Mouse (Mus musculus) midbrain, embryonic 12.5 days (tissue): ENCODE data around the gene Anxa1. TPM values are rescaled to one million over a fixed set of nuclear protein-coding genes. Genes with fewer than 3 reads are reported as not detected.

Experiments
- ATAC-seq: fragments of 200-750 bp; cut with Nextera tagmentation; 2 replicates; pipeline ENCODE4 v1.8.0; 2017; ENCODE audit warnings: low read depth, moderate TSS enrichment, moderate library complexity; ENCODE audit not compliant: low FRiP score
- H3K27ac ChIP-seq: fragments of 300-500 bp; sonication (generic); replicated peaks from 2 replicates; pipeline ENCODE4 v1.5.1; 2016; ENCODE audit warnings: mild to moderate bottlenecking
- H3K27me3 ChIP-seq: fragments of 300-500 bp; sonication (generic); 2 replicates; pipeline ENCODE4 v1.6.1; 2016; ENCODE audit warnings: mild to moderate bottlenecking
- H3K36me3 ChIP-seq: fragments of 300-500 bp; sonication (generic); 2 replicates; pipeline ENCODE4 v1.6.1; 2016
- H3K4me1 ChIP-seq: fragments of 300-500 bp; sonication (generic); 2 replicates; pipeline ENCODE4 v1.6.1; 2016
- H3K4me2 ChIP-seq: fragments of 300-500 bp; sonication (generic); replicated peaks from 2 replicates; pipeline ENCODE4 v1.6.1; 2016; ENCODE audit warnings: mild to moderate bottlenecking, moderate library complexity
- H3K4me3 ChIP-seq: fragments of 300-500 bp; sonication (generic); 2 replicates; pipeline ENCODE4 v1.5.1; 2016; ENCODE audit warnings: mild to moderate bottlenecking
- H3K9ac ChIP-seq: fragments of 300-500 bp; sonication (generic); replicated peaks from 2 replicates; pipeline ENCODE4 v1.6.1; 2016; ENCODE audit warnings: mild to moderate bottlenecking, moderate library complexity
- H3K9me3 ChIP-seq: fragments of 300-500 bp; sonication (generic); 2 replicates; pipeline ENCODE4 v1.6.1; 2016; ENCODE audit warnings: mild to moderate bottlenecking
- WGBS: fragments of 180-500 bp; shearing (Covaris S2); methylation state at CpG from one replicate; pipeline ENCODE4 v1.1.7; 2016; 5-methylcytosine and 5-hydroxymethylcytosine counted together
- polyA plus RNA-seq: library from polyadenylated mRNA; unstranded; fragments of >200 nt; fragmentation: Nextera tagmentation; extraction: Ambion mirVana; gene quantifications from 2 replicates; pipeline ENCODE4 v1.2.1, GENCODE M21; 2016

Anxa1 gene
- 5.2 and 7.8 TPM in 2 replicates for polyA plus RNA-seq

GRCm38 (mm10) chr19:20390455-20390994 lies at the start of gene Anxa1:
Anxa1 (minus strand) TSS chr19:20390944.
- H3K27ac ChIP-seq = no peak within 1 kb of the TSS
- H3K36me3 ChIP-seq = no peaks in the 10 kb centered on the region
- no peaks in the 10 kb centered on the region for H3K4me1 ChIP-seq
- no peak within 1 kb of the TSS for H3K9ac ChIP-seq
- no peak within 1 kb of the TSS for H3K4me2 ChIP-seq
- no peaks in the 10 kb centered on the region for H3K9me3 ChIP-seq
- H3K4me3 ChIP-seq = no peak within 1 kb of the TSS
- 79% methylated on average over 5 of the region's 5 CpGs for WGBS
- no peaks in the 10 kb centered on the region for H3K27me3 ChIP-seq
- no peak for ATAC-seq

GRCm38 (mm10) chr19:20437043-20437442 lies 46.3 kb upstream of the Anxa1 start:
- no peak overlapping the region for H3K27ac ChIP-seq
- no peaks in the 10 kb centered on the region for H3K36me3 ChIP-seq
- no peak overlapping the region for H3K4me2 ChIP-seq
- H3K9me3 ChIP-seq = no peaks in the 10 kb centered on the region
- H3K4me1 ChIP-seq = no peaks in the 10 kb centered on the region
- no peak overlapping the region for H3K4me3 ChIP-seq
- no peak overlapping the region for H3K9ac ChIP-seq
- H3K27me3 ChIP-seq = no peaks in the 10 kb centered on the region
- ATAC-seq = no peak
- 61% methylated on average over 5 of the region's 5 CpGs for WGBS

DNA sequence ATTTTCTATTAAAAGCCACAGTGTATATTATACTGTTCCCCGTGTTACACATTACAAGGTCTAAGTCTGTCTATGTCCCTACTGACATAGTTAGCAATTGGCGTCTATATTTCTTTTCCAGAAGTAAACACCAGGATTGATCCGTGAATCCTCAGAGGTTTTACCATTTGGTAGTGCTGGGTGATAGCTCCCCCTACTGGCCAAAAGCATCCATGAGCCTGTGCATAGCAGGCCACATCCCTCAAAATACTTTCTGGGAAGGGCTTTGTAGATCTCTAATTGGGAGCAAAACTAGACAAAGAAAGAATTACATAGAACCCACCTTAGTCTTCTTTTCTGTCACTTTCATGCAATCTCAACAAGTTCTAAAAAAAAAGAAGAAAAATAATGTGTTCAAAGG lies 43.8 kb upstream of the Anxa1 start:
- 15% methylated on average over 3 of the region's 3 CpGs for WGBS
- no peaks in the 10 kb centered on the region for H3K4me1 ChIP-seq
- peak; percentile 41 for ATAC-seq
- no peak overlapping the region for H3K4me2 ChIP-seq
- H3K4me3 ChIP-seq = no peak overlapping the region
- no peaks in the 10 kb centered on the region for H3K27me3 ChIP-seq
- H3K9me3 ChIP-seq = no peaks in the 10 kb centered on the region
- H3K27ac ChIP-seq = no peak overlapping the region
- no peak overlapping the region for H3K9ac ChIP-seq
- no peaks in the 10 kb centered on the region for H3K36me3 ChIP-seq

DNA sequence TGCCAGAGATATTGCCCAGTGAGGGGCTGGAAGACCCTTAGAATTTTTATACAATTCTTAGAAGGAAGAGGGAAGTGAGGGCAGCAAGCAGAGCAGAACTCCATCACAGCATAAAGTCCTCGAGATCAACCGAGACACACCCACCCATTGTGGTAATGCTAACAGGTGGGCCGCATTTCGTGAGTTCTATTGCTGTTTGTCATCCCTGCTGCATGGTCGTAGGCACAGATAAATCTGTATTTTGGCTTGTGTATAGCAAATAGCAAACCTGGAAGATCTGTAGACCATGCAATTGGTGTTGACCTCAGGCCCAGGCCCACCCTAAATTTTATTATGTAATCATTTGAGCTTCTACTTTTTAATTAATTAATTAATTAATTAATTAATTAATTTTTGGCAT lies 43.2 kb upstream of the Anxa1 start:
- no peak overlapping the region for H3K4me3 ChIP-seq
- H3K27ac ChIP-seq = no peak overlapping the region
- no peaks in the 10 kb centered on the region for H3K4me1 ChIP-seq
- no peak overlapping the region for H3K4me2 ChIP-seq
- 86% methylated on average over 5 of the region's 5 CpGs for WGBS
- H3K36me3 ChIP-seq = no peaks in the 10 kb centered on the region
- no peak overlapping the region for H3K9ac ChIP-seq
- no peaks in the 10 kb centered on the region for H3K9me3 ChIP-seq
- peak; percentile 41; the same call in 1 of the 2 replicates for ATAC-seq
- H3K27me3 ChIP-seq = no peaks in the 10 kb centered on the region

- Histone ChIP-seq H3K27ac (no peak overlapping the region), H3K4me3 (no peak overlapping the region), H3K9me3 (no peaks in the 10 kb centered on the region), H3K4me2 (no peak overlapping the region), H3K27me3 (no peaks in the 10 kb centered on the region), H3K9ac (no peak overlapping the region), H3K36me3 (no peaks in the 10 kb centered on the region), H3K4me1 (no peaks in the 10 kb centered on the region)
- ATAC-seq = no peak
- 51% methylated on average over 12 of the region's 12 CpGs for WGBS
Observed at GRCm38 (mm10) chr19:20426443-20427161, 35.9 kb upstream of the Anxa1 start.

DNA sequence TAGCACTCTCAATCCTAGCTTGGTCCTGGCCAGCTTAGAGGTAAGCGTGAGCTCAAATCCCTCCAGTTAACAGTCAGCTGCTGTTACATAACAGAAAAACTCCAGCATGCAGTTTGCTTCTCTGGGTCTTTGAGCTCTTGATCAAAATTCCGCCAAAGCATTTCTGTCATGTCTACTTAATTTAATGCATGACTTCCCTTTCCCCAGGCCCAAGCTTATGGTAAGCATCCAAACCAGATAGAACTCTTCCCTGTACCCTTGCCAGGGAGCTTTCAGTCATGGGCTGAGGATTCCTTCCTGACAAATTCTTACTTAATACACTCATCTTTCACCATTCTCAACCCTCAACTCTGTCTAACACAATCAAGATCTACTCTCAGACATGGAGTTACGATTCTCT lies 20.5 kb upstream of the Anxa1 start:
- Histone ChIP-seq H3K4me2 (no peak overlapping the region), H3K9me3 (no peaks in the 10 kb centered on the region), H3K27ac (no peak overlapping the region), H3K4me3 (no peak overlapping the region), H3K36me3 (no peaks in the 10 kb centered on the region), H3K4me1 (no peaks in the 10 kb centered on the region), H3K27me3 (no peaks in the 10 kb centered on the region), H3K9ac (no peak overlapping the region)
- 83% methylated on average over 3 of the region's 3 CpGs for WGBS
- no peak for ATAC-seq

DNA sequence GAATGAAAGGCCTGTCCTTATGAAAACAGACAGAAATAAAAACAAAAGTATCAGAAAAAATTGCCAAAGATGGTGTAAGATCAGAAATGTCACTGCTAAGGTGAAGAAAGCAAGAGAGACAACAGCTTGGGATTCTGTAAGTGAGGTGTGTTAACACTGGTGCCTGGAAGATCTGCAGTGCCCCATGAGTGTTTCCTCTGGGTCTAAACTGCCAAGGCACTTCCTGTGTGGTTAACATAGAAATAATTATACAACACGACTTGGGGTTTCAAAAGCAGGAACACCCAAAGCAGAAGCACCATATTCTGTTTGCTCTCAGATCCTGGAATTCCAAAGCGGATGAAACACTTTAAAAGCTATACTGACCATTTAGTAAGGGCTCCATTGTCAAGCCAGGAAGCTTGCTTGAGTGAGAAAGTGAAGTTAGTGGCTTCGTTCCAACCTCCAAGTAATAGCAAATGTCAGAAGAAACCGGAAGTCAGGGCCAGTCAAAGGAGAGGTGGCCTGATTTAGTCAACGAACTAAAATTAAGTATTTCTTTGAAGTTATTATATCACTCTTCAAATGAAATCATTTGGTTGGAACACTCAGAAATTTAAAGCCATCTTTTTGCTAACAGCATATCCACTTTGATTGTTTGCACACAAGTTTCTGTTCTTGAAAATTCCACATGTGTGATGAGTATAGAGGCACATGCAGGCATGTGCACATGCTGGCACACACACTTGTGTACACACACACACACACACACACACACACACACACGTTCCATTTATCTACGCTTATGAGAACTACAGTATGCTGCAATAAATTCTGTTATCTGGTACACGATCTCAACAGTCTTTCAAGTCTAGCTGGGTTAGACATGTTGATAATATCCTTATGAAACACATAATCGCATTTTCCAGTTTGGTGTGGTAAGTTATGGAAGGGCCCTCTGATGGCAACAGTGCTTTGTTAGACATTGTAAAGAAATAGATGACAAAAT lies 19.1 kb upstream of the Anxa1 start:
- no peaks in the 10 kb centered on the region for H3K27me3 ChIP-seq
- H3K9me3 ChIP-seq = no peaks in the 10 kb centered on the region
- H3K4me2 ChIP-seq = no peak overlapping the region
- H3K27ac ChIP-seq = no peak overlapping the region
- WGBS = 81% methylated on average over 9 of the region's 9 CpGs
- no peaks in the 10 kb centered on the region for H3K4me1 ChIP-seq
- no peak for ATAC-seq
- H3K9ac ChIP-seq = no peak overlapping the region
- no peaks in the 10 kb centered on the region for H3K36me3 ChIP-seq
- no peak overlapping the region for H3K4me3 ChIP-seq

- no peak overlapping the region for H3K4me2 ChIP-seq
- H3K9ac ChIP-seq = no peak overlapping the region
- no peaks in the 10 kb centered on the region for H3K36me3 ChIP-seq
- no peaks in the 10 kb centered on the region for H3K4me1 ChIP-seq
- no peaks in the 10 kb centered on the region for H3K27me3 ChIP-seq
- no peak overlapping the region for H3K4me3 ChIP-seq
- no peak overlapping the region for H3K27ac ChIP-seq
- no peaks in the 10 kb centered on the region for H3K9me3 ChIP-seq
- no peak for ATAC-seq
- 64% methylated on average over 3 of the region's 3 CpGs for WGBS
Observed at GRCm38 (mm10) chr19:20406475-20406874, 15.7 kb upstream of the Anxa1 start.

DNA sequence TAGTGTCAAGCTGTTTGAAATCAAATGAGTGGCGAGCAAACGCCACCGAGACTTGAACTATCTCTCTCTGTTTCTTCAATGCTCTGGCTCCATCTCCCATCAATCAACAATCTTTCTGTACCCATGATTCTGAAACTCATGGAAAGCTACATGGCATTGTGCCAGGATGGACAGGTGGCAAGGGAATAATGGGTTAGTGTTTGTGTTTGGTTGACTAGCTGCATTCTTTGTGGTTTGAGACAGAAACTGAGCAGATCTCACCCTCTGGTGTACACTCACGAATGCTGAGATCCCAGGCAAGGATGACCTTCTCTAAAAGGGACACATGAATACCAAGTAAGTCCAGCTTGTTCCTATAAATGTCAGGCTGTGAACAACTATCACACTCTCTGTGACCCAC lies 14.3 kb upstream of the Anxa1 start:
- H3K27me3 ChIP-seq = no peaks in the 10 kb centered on the region
- ATAC-seq = no peak
- H3K4me3 ChIP-seq = no peak overlapping the region
- no peaks in the 10 kb centered on the region for H3K9me3 ChIP-seq
- H3K9ac ChIP-seq = no peak overlapping the region
- H3K27ac ChIP-seq = no peak overlapping the region
- H3K36me3 ChIP-seq = no peaks in the 10 kb centered on the region
- no peak overlapping the region for H3K4me2 ChIP-seq
- WGBS = 88% methylated on average over 4 of the region's 4 CpGs
- H3K4me1 ChIP-seq = no peaks in the 10 kb centered on the region

DNA sequence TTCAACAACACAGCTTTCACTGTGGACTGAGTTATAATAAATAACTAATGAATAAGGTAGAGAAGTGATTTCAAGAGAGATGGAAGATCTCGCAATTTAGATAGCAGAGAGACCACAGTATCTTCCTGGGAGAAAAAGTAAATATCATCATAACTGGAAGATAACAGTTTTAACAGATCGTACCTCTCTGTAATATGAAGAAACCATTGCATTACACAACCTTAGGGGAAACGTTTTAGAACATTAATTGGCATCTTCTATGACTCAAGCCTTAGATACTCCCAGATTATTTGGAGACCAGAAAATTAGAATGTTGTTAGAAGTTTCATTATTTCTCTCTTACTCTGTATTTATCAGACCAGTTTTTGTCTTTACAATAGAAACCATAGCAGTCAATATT lies 13.0 kb upstream of the Anxa1 start:
- no peaks in the 10 kb centered on the region for H3K4me1 ChIP-seq
- no peak overlapping the region for H3K27ac ChIP-seq
- WGBS = 83% methylated on average over 3 of the region's 3 CpGs
- H3K27me3 ChIP-seq = no peaks in the 10 kb centered on the region
- no peak for ATAC-seq
- no peaks in the 10 kb centered on the region for H3K36me3 ChIP-seq
- no peak overlapping the region for H3K4me3 ChIP-seq
- no peak overlapping the region for H3K4me2 ChIP-seq
- H3K9ac ChIP-seq = no peak overlapping the region
- no peaks in the 10 kb centered on the region for H3K9me3 ChIP-seq

GRCm38 (mm10) chr19:20403219-20403618 lies 12.5 kb upstream of the Anxa1 start:
- Histone ChIP-seq H3K4me2 (no peak overlapping the region), H3K9ac (no peak overlapping the region), H3K4me3 (no peak overlapping the region), H3K4me1 (no peaks in the 10 kb centered on the region), H3K27ac (no peak overlapping the region), H3K9me3 (no peaks in the 10 kb centered on the region), H3K27me3 (no peaks in the 10 kb centered on the region), H3K36me3 (no peaks in the 10 kb centered on the region)
- no peak for ATAC-seq
- 94% methylated on average over 1 of the region's 1 CpGs for WGBS
